Mouse (Mus musculus) activated CD4-positive, CD25-positive, alpha-beta regulatory T cell, adult 4 months (primary cell): ENCODE measurements around the gene Mia3. TPM values are rescaled to one million over a fixed set of nuclear protein-coding genes. Genes with fewer than 3 reads are reported as not detected.
"Not testable (repeated sequence)": the region's sequence is repeated elsewhere in the genome, so short reads cannot be mapped to it uniquely, and the experiment has no call there.

Experiments used
- ATAC-seq: one replicate; pipeline ENCODE4 v1.8.0; 2017
- polyA plus RNA-seq, 2 experiments: library from polyadenylated mRNA; unstranded; fragments of 100-300 nt; shearing (Covaris generic); gene quantifications; one replicate each; pipeline ENCODE4 v1.2.1; 2017

Mia3 gene
- polyA plus RNA-seq: 100 to 1,000 TPM in 1 of 2 experiments, 10 to 100 TPM in 1; 84.5 to 109 TPM

DNA sequence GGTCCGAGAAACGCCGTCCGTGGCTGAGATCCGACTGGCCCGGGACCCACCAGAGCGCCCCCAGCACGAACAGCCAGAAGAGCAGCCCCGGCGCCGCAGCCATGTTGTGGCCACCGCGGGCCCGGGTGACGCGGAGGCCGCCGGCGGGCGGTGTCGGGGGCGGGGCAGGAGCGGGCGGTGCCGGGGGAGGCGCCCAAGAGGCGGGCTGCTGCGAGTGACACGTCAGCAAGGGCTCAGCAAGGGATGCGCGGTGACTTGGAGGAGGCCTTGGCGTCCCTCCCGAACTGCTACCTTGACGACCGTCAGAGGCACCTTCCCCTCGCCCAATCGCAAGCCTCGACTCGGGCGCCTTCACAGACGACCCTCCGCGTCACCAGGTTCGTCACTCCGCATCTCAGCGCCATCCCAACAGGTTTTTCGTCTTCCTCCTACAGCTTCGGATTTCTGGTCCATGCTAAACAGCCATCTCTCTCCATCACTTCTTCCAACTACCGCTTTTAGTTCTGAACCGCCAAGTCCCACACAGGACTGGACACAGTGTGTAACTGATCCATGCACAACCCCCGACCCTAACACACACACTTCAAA is at the start of gene Mia3:
TSS of gene Mia3 (minus strand) at position 127 of the 588 bp plus-strand sequence.
- peak; percentile 99 for ATAC-seq

DNA sequence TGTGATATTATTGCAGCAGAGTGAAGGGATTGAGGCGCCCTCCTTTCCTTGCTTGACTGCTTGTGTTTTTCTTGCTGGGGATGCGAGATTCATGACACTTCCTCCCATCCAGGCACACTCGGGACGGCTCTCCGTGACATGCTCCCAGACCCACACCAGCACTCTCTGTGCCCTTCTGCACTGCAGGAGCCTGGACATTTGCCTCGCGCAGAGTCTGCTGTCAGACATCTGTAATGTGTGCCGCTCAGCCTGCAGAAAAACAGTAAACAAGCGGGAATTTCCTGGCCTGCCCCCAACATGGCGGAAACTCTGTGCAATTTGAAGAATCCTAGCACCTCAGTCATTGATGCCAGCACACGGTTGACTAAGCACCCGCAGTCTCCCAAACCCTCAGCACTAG is 48.5 kb upstream of the Mia3 start, which contains the start of gene Hhipl2:
TSS of gene Hhipl2 (plus strand) at position 343 of the 400 bp plus-strand sequence.
- no peak for ATAC-seq

DNA sequence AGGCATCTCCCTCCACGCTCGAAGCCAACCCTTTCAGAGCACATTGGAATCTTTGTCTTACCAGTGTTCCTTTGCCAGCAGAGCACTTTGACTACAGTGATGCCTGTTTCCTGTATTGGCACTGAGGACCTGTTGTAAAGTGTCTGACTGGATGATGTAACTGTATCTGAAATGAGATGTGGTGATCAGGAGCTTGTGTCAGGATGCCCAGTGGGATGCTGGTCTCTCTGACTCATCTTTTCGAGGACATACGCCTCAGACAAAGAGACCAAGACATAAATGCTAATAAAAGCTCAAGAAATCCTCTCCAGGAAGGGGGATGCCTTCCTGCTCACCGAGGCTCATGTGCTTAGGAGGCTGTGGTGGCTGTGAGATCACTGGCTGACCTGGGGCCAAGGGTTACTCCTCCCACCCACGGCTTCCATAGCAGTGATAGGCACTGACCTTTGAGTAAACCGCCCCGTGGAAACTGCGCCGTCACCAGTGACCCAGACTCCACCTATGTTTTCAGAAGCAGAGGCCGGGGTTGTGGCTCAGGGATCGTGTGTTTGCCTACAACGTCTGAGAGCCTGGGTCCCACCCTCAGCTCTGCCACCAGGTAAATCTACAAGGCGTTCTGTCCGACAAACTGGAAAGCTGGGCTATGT is 44.9 kb upstream of the Mia3 start:
- ATAC-seq: no peak

DNA sequence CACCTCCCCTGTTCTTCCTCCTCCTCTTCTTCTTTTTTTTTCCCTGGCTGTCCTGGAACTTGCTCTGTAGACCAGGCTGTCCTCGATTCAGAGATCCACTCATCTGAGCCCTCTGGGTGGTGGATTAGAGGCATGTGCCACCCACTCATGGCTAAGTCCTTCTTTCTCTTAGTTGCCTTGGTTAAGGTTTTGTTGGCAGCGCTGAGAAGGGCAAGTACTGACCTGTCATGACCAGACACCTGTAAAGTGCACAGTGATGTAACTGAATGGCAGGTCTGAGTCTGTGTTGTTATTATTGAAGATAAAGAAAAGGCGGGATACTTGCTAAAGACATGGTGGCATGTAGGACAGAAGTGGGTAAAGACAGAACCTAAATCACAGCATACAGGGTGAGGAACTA is 34.0 kb upstream of the Mia3 start:
- ATAC-seq: no peak

DNA sequence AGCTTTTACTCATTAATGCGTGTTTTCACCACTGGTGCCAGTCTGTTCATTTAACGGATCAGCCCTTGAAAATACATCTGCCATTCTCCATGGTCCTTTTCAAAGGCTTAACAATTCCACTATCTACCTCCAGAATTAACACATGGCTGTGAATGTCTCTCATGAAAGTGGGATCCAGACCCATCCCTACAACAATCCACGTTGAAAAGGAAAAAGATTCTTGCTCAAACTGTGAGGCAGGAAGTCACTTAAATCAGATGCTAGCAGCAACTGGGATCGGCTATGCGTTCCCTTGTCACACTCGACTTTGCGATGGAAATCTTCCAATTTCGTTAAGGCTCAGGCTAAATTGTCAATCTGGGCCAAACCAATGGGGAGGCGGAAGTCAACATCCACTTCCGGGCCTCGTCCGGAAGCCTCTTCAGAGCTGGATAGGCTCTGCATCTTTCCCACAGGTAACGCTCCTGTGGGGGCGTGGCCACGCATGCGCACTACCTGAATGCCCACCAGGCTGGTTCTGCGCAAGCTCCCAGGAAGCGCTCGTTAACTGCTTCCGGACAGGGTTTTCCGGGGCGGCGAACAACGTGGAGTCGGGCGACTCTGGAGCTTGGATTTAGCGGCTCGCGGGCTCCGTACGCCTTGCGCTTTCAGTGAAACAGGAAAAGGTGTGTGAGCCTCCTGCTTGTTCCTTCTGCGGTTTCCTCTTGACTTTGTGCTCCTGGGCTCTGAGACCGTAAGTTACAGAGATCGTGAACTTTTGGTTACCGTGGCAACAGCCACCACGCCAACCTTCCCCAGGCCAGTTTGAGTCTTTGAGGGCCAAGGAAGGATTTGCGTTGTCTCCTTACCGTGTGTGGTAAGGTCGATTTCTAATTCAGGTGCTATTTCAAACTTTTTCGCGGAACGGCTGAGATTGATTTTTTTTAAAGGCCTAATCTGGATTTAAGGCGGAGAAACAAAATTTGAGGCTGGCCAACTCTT is 19.4 kb upstream of the Mia3 start, which contains the start of gene Taf1a:
TSS of gene Taf1a (plus strand) at position 556 of the 981 bp plus-strand sequence.
- ATAC-seq: peak; percentile 98

DNA sequence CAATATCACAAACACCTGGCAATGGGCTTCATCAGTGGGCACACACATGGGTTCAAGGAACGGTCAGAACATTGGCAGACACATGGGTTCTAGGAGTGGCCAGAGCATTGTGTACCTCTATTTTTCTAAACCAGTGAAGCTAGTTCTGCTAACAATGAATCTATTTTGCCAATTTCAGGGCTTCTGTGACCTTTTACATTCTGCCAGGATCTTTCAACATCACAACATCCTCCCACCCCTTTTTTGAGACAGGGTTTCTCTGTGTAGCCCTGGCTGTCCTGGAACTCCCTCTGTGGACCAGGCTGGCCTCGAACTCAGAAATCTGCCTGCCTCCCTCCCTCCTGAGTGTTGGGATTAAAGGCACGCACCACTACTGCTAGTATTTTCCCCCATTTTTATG is 18.1 kb upstream of the Mia3 start:
- not testable (repeated sequence) for ATAC-seq

DNA sequence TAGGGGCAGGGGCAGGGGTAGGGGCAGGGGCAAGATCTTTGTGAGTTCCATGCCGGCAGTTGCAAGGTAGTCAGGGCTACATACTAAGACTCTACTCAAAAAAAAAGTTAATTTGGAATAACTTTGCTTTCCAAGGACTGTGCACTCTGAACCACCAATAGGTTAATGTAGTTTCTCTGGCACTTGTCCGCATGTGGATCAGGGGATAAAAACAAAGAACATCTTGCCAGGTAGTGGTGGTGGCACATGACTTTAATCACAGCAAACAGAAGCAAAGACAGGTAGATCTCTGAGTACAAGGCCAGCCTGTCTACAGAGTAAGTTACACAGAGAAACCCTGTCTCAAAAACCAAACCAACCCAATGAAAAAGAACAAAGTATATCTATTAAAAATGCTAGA is 13.3 kb upstream of the Mia3 start:
- ATAC-seq: no peak

DNA sequence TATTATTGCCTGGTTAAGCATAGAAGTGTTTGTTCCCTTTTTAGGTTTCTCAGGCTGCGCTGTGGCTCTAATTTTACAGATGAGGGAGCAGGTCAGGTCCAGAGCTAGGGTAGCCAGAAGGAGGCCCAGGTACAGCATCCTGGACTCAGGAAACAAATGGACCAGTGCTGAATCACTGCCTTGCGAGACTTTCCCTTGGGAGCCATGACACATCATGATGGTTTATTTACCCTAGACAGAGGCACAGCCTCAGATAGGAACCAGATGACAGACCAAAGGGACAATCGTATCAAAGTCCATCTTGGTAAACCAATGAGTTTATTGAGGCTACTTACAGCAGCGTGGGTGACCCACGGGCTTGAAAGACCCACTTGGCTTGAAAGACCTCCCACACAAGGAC is 12.5 kb upstream of the Mia3 start:
- no peak for ATAC-seq

DNA sequence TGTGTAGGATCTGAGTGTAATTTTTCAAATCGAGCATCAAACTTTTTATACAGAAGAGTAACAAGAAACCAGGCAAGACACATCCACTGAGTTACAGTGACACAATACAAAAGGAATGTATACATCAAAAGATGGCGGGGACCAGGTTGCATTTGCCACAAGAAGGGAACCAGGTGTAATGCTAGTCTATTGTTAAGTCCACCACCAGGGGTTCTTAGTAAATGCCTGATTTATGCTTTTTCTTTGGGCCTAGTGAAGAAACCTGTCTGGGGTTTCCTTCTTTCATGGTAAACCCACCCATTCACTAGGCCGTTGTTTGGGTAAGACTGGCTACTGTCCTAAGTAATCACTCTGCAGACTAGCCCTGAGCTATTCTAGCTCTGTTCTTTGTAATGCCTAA is 10.0 kb upstream of the Mia3 start:
- ATAC-seq: not testable (repeated sequence)

DNA sequence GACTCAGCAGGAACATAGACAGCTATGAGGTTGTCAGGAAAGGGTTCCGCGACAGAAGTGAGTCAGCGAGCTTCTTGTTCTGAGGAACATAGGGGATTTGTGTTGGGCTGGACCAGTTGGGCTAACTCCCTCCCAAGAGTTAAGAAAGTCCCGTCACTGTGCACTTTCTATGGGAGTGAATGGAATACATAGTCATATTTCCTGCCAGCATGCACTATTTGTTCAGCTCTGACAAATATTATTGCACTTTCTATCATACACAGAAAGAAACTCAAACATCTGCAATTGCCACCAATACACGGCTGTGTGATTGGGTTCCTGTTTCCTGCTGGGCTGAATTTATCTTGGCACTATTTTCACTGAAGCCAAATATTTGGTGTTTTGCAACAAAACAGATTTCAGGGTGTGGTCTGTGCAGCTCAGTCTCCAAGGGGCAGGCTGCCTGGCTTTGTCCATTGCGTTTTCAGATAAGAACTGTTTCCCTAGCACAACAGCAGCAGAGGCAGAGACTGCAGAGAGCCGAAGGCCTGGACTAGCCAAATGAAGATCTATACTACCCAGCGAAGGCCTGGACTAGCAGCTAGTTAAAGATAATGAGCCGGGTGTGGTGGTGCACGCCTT is 9.1 kb upstream of the Mia3 start:
- ATAC-seq: no peak

DNA sequence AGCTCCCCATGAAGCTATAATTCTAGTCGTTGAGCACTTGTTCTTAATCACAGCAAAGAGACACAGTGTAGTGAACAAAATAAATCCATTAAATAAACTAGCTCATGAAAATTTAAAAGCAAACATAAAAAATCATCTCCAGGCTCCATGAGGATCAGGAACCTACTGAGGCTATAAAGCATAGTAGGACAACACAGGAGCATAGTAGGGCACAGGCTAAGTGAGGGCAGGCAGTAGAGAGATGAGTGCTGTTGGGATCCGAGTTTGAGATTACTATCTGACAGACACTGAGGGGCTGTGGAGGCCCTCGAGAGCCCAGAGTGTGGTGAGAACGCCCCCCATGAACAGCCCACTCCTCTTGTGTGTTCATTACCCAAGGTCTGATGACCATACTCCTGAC is 7.7 kb upstream of the Mia3 start:
- ATAC-seq: no peak

DNA sequence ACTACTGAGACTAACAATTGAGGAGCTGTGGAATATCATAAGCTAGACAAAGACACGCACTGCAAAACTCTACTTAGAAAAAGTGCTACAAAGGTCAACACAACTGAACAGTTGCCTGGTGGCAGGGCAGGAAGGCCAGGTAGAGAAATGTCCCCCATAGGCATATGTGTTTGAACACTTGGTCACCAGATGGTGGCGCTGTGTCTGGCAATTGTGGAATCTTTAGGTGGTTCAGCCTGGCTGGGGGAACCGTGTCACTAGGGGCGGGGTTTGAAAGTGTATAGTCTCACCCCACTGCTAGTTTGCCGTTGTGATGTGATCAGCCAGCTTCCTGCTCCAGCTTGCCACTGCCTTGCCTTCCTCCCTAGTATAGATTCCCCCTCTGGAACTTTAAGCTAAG is 5.4 kb upstream of the Mia3 start:
- ATAC-seq: no peak

DNA sequence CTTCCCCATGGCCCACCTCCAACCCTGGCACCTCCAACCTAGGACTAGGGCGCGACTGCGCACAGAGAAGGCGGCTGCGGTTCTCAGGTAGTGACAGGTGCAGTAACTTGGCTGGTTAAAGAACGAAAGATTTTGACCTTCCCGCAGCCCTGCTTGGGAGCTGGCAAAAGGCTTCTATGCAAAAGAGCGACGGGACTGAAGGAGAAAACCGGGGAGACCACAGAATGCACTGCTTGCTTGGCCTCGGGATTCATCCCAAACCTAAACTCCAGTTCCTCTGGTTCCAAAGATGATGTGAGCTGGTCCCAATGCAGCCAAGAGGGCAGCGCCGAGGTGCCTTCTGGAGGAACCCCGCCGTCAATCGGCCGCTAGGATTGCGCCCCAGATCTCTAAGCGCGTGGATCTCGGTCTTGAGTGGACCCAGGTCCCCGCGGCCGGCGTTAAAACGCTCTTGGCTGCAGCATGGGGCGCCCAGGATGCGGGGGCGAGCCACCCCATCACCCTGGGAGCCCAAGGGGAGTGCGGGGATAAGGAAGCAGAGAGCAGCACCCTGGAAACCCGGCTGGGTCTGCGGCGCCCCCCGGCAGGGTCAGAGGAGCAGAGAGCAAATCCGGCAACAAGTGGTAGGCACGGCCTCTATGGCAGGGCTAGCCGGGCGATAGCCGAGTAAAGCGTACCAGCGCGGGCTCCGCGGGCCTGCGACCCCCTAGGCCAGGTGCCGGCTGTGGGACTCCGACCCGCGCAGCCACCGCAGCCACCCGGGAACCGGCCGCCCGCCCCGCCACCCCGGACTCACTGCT is 552 bp downstream of the Mia3 start:
- peak; percentile 5 for ATAC-seq

DNA sequence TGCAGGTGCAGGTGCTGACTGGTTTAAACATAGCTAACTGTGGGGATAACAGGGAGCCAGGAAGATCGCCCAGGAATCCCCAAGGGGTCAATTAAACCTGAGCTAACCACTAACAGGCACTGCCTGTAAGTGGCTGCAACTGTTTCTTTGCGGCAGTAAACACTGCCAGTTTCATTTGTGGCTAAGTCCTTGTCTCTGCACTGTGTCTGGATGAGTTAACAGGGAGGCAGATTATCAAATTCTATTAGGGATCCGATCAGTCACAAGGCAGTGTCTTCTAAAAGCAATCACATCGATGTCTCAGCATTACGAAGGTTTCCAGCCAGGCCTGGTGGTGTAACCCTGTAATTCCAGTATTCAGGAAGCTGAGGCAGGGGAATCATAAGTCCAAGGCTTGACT is 3.0 kb downstream of the Mia3 start:
- no peak for ATAC-seq

DNA sequence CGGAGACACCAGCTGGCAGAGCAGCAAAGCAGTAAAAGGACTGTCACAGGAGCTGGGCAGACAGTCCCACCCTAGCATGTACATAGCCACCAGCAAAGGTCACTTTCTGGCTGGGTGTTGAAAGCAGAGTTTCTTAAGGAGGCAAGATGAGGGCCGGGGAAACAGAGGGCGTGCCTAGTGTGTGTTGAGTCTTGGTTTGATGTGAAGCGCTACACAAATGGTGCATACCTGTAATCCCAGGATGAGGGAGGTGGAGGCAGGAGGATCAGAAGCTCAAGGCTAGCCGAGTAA is 5.8 kb downstream of the Mia3 start:
- no peak for ATAC-seq

DNA sequence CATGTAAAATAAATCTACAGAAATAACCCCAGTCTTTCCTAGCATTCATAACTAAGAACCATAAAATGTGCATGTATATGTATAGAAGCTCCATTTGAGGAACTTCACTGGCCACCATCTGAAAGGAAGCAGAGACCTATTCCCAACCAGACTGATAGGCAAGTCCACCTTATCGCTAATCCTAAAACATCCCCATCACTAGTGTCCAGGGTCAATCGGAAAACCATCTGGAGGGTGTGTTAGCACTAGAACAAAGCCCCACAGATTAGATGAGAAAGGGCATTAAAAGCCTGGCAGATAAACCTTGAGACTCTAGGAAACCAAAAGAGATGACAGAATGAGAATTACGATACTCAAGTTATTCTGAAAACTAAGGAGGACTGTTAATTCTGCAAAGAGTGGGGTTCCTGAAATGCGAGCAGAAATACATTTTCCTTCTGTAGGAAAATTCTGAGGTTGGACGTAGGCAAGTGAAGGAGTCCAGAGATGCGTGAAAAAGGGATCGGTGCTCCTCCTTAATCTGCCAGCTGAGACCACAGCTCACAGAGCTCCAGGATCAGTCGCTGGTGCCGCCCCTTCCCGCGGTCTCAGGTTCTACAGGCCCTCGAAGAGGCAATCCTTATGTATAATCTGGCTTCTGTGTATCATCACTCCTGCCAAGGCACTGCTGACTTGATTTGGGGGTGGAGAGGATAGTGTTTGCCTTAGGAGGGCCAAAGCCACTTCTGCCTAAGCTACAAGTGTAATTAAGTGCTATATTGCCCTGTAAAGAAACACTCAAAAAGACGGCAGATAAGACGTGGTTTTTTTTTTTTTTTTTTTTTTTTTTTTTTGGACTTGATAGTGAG is 6.4 kb downstream of the Mia3 start:
- ATAC-seq: no peak

DNA sequence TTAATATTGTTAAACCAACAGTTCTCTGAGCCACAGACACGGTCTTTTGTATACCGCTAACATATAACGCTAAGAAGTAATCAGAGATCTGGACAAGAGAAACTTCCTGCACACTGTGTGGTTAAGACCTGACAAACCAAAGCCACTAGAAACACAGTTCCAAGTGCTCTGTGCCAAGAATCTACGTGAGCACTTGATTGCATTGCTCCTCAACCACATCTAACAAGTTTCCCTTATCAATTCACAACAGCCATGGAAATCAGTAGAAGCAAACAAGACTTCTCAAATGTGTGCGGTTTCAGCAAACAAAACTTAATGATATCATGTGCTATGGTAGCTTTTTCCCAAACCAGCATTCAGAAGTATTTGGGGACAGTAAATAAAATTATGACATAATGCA is 7.1 kb downstream of the Mia3 start:
- ATAC-seq: no peak

DNA sequence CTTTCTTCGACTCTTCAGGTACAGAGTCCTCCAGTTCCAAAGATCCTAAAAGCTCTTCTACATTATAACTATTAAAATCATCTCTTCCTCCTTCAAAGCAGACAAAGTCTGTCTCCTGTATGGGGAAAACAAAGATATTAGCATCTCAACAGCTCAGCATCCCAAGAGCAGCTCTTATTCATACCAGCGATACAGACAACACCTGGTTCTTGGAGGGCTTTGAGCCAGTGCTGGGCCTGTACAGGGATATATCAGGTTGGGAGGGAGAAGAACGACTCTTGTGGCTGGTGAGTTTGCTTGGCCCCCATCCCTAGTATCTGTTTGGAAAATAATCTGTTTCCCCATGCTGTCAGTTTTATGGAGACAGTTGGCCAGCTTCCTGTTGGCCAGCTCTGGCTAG is 10.5 kb downstream of the Mia3 start:
- ATAC-seq: no peak

DNA sequence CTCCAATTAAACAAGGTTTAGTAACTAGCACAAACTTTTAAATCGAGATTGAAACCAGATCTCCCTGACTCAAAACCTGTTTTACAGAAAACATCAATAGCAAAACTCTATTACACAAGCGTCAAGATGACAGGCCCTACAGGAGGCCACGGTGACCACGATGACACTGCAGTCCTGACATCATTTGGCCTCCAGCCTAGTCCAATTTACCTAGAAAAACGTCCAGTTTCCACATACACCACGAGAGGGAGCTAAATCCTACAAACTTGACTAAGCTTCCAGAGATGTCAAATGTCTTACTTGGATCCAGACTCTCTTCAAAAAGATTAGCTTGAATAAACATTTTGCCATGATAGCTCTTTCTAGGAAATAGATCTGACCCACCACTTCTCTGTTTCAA is 19.5 kb downstream of the Mia3 start:
- ATAC-seq: peak; percentile 19

DNA sequence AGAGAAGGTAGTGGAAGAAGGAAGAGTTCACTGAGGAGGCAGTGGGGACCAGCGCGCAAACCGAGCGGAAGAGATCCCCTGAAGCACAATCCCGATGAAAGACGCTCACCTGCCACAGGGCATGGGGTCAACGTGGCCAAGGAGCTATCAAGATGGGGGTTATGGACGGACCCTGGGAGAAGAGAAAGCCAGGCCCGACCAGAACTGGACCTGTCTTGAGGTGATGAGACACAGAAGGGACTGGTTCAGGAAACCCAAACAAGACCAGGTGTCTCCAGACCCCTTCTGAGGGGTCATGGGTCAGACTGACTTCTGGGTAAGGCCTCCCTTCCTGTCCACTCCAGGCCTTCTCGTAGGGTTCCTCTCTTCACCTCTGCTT is 23.5 kb downstream of the Mia3 start:
- no peak for ATAC-seq
